Mouse (Mus musculus): Measurements from ENCODE around the gene Heatr9.
"Not testable (repeated sequence)": the region's sequence is repeated elsewhere in the genome, so short reads cannot be mapped to it uniquely, and the experiment has no call there.

Gene Heatr9

DNA sequence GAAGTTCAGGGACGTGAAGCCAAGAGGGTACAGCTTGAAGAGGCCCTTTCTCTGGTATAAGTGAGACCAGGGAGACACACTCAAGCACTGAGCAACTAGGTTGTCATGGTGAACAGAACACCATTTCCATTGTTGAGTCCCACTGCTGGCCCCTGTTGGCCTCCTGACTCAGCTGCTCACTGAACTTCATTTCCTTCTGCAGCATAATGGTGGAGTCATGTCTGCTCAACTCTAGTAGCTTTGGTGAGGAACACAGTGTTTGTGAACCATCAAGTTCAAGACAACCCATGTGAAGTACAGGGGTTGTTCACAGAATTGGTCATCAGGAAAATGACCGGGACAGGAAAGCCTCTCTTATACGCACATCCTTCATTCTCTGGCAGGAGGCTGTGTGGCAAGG, at the start of gene Heatr9:
Gene Heatr9 (minus strand): TSS at position 101 of the 400 bp plus-strand sequence.
- DNase-seq, result no peak

DNA sequence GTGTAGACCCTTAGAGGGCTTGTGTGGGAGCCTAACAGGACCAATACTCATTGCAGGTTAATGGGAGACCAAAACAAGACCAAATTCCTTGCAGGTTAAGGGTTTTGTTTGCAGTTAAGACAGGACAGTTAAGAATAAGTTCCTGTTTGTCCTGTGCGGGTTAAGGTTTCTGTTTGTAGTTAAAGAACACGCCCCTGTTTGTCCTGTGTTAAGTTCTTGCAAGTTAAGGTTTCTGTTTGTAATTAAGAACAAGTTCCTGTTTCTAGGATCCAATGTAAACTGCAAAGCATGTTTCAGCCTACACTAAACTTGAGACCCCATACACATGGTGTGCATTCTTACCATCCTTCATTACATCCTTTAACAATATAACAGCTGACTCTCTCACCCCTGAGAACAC, 48.2 kb upstream of the Heatr9 start:
- DNase-seq, result no peak

DNA sequence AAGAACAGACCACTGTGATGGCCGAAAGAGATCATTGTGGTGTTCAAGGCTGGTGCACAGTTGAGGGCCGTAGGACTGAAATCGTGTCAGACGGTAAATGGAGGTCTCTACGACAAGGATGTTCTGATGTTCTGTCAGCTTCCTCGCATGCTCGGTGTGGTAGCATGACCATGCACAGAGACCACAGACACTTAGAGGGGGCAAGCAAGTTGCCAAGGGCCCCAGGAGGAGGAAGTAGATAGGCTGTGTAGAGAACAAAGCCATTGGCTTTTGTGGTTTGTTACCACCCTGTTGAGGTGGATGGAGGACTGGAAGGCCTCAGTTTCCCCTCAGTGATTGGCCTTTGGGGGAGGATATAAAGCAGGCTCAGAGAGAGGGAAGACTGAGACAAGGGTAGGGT, 47.3 kb upstream of the Heatr9 start:
- DNase-seq, result no peak

DNA sequence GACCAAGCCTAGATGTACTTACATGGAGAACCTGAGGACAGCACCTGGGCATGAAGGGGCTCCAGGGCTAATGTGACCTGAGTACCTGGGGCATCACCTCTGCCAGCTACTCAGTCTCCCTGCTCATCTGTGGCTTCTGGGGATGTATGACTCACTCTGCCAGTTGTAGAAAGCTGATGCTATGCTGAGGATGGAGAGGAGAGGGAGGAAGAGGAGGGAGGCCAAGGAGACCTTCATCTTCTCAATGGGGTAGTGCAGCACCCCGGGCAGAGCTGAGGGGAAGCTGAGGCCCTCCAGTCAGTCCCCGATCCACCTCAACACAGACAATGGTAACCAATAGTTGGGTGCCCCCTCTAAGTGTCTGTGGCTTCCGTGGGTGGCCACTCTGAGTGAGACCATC, 46.8 kb upstream of the Heatr9 start:
- DNase-seq, result no peak

DNA sequence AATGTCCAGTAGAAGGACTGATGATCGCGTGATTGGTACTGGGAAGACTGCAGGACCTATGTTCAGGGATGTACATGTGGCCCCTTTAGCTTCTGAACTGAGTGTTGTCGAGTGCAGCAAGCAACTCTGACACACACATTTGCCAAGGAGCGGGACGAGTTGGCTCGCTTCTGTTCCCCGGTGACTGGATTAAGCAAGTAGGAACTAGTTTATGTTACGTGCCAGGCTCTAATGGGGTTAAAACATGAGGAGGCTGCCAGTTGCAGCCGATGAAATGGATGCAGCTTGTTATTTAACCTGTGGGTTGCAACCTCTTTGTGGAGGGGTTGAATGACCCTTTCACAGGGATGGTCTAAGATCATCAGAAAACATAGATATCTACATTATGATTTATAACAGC, 46.1 kb upstream of the Heatr9 start:
- DNase-seq, result no peak

DNA sequence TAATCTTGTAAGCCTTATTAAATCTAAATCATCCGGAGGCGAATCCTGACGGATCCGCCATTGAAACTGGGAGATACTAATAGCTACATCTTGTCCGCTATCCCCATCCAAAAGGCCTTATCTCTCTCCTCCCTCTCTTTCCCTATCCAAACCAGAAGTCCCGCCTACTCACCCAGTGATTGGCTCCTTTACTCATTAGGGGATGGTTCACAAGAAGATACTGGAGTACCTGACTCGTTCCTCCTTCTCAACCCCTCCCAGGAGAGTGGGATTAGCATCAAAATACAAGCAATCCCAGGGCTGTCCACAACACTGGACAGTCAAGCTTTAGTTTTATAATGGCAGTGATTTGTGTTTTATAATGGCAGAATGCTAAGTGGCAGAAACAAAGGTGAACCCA, 45.3 kb upstream of the Heatr9 start:
- DNase-seq, result no peak

DNA sequence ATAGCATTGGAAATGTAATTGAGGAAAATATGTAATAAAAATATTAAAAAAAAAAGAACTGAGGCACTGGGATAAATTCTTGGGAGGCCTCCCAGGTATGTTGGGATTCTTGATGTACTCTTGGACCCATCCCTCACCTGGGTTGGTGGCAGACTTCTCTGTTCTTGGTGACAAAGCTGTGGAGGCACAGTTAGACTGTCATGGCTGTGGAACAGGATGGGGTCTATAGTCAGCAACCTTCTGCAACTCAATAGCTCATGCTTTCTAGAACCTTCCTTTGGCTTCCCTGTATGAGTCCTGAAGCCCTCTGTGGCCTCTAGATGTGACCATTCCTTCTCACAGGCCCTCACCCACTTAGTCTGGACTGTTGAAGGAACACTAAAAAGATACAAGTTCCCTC, 44.6 kb upstream of the Heatr9 start:
- no peak for DNase-seq

DNA sequence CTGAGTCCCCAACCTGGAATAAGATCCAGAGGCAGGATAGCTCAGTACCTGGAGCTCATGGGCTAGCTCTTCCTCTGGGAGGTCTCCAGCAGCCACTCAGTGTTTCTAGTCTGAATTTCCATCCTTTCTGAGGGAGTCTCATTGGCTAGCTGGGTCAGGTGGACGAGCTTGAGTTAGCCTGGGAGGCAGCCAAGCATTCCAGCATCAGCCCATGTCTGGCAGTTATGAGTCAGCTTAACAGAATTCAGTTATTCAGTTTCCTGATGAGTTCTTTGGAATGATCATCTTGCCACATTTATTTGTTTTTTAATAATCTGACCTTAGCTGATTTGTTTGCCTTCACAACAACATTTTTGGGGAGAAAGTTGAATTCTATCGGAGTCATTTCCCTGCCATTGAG, 41.8 kb upstream of the Heatr9 start:
- peak; percentile 34 for DNase-seq

DNA sequence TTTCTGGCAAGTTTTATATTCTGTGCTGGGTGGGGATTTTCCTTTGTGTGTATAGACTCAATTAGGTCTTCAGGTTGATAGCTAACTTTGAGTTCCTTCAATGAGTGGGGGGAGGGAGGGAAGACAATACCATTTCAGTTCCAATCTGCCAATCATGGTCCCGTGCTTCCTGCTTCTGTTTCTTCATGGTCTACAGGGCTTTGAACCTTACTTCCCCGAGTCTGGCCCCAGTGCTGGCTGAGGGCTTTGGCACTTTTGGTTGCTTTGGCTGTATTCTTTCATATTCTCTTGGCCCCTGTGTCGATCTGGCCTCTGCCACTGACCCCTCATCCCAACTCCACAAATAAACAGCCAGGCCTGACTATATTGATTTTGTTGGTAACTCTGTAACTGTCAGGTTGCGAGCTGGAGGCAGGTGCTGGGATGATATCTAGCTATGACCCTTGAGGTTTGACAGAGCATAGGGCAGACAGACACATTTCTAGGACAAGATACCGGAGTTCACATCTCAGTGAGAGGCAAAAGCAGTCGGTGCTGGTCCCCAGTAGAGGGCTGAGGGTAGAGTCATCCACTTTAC, 40.4 kb upstream of the Heatr9 start:
- DNase-seq, result no peak

DNA sequence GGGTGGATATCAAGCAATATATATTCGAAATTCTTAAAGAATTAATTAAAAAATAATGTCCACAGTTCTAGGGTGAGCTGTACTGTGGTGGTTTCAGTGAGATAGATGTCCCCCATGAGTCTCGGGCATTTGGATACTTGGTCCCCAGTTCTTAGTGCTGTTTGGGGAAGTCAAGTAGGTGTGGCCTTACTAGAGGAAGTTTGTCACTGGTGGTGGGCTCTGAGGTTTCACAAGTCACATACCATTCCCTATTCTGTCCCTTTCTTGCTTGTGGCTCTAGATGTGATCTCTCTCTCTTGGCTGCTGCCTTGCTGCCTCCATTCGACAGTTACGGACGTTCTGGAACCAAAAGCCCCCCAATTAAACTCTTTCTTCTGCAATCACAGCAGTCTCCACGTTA, 38.4 kb upstream of the Heatr9 start:
- no peak for DNase-seq

DNA sequence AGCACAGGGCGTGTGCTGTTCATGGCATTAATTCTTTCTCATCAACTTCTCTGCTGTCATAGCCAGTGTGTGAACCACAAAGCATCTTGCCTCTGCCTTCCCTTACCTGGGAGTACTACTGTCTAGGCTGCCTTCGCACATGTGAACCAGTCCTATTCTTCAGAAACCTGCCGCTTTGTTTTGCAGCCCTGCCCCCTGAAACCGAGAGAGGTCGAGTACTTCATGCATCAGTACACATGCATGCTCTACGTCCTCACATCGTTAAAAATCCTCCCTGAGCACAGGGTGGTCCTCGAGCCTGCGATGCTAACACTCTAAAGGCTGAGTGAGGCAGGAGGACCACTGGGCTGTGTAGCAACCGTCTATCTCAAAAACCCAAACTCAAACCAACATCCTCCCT, 35.1 kb upstream of the Heatr9 start:
- no peak for DNase-seq

DNA sequence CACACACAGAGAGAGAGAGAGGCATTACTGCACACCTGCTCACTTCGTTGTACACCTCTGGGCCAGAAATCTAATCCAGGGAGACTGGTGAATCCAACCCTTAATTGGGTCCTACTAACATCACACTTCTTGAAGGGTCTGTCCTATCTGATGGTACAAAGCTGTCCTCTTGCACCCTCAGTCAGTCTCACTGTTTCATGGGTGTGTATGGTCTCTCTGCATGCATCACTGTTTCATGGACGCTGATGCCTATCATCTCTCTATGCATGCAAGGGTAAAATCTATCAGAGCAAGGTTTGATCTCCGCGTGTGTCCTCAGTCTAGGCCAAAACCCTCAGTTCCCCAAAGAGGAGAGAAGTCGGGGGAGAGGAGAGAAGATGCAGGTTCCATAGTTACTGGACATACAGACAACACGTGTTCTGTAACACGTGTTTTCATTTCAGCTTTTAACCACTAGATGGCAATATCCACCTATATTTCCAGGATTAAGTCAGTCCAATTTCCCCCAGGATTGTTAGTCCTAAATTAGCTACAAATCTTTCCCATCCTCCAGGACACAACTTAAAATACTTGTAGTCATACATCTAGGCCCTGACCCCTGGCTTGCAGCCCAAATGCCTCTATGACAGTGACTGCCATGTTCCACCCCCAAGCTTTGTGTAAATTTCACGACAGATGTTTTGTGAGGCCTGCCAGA, 34.3 kb upstream of the Heatr9 start:
- peak; percentile 50 for DNase-seq

DNA sequence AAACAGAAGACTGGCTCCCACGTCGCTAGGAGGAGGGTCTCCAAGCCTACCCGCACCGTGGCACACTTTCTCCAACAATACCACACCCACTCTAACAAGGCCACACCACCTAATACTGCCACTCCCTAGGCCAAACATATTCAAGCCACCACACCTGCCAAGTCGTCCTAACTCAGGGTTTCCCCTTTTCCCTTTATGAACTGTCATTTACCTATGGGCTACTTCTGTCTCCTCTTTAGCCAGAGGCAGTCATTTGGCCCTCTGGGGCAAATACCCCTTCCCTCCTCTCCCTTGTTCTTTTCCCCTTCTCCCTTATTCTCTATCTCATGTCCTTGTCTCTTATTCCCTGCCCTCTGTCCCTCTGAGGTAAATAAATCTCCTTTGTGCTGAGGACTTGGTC, 29.7 kb upstream of the Heatr9 start:
- no peak for DNase-seq

DNA sequence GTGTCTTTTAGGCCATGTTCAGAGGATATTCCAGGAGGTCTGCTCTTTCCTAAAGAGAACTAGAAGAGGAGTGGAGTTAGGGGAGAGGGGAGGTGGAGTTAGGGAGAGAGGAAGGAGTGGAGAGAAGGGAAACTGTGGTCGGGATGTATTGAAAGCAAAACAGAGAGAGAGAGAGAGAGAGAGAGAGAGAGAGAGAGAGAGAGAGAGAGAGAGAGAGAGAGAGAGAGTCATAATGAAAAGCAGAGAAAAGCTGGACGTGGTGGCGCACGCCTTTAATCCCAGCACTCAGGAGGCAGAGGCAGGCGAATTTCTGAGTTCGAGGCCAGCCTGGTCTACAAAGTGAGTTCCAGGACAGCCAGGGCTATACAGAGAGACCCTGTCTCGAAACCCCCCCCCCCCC, 29.1 kb upstream of the Heatr9 start:
- DNase-seq, result not testable (repeated sequence)

DNA sequence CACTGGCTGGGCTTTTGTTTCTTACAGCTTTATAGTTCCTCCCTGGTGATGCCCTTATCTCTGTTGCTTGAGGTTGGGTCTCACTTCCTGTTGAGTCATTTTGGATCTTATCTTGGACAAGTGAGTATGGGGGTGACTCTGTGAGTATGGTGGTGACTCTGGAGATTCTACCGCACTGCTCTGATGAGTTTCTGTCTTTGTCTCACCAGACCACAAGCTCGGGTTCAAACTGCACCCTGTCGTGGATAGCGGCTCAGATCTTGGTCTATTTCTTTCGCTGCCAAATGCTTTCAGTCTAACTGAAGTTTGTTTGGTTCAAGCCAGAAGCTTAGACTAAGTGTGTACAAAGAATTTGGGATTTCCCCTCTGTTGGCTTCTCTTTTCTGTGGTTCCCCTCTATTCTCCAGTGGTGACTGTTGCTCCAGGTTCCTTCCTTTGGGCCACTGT, 28.2 kb upstream of the Heatr9 start:
- no peak for DNase-seq

DNA sequence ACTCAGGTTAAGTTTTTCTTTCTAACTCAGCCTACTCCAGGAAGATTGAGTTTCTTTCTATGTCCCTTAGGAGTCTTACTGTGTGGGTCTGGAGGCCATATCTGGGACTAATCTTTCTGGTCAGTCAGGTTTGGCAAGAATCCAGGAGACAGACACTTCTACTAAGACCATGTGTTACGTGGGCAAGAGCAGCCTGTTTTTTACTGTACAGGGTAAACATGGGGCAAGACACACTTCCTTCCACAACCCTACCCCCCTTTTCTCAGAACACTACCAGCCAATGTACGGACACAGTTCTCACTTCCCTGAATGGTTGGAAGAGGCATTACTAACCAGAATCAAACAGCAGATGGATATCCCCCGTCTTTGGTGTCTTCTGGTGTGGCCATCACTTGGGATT, 22.2 kb upstream of the Heatr9 start:
- DNase-seq, result no peak

DNA sequence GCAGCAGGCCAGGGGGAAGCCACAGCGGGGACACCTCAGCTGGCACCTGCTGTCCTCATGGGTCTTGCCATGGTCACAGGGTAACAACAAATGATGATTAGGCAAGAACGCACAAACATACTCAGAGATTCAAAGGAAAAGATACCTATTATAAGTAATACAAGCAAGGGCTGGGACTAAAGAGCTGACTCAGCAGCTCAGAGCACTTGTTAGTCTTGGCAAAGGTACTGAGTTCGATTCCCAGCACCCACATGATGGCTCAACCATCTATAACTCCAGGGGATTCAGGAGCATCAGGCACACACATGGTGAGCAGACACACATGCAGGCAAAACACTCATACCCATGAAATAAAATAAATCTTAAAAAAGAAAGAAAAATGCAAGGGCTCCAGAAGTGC, 19.4 kb upstream of the Heatr9 start:
- no peak for DNase-seq

DNA sequence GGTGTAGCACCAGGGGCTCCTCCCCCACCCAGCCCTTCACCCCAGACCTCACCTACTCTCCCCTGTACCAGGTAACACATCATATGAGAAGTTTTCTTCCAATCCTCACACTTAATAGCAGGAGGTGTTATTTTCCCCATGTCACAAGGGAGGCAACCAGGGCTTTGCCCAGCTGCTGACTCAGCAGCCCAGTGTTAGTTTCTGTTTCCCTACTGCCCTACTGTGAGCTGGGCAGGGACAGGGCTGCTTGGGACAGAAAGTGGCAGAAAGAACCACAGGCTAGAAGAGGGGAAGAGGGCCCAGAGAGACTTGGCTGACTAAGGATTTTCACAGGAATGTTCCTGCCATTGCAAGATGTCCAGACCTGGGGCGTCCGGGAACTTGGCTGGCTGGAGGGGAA, 19.0 kb upstream of the Heatr9 start:
- DNase-seq, result no peak

DNA sequence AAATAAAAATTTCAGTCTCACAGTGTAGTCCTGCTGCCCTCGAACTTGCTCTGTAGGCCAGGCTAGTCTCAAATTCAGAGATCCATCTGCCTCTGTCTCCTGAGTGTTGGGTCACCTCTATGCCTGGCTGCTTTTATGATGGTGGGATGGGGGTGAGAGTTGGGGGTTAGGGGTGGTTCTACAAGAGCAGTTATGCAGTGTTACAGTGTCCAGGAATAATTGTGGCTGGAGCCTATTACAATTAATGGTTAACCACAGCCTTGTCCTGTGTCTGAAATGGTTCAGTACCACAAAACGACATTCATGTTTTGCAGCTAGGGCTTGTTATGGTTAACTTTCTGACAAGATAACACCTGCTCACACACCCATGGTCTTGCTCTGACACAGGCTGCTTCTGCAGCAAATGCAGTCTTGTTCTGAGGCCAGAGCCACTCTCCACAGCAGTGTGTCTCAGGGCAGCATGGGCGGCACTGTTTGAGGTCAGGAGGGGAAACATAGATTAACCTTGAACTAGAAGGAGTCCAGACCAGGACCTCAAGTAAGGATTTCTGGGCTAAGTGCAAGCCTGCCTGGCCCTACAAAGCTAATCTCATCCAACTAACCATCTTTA, 16.8 kb upstream of the Heatr9 start:
- DNase-seq, result peak; percentile 48

DNA sequence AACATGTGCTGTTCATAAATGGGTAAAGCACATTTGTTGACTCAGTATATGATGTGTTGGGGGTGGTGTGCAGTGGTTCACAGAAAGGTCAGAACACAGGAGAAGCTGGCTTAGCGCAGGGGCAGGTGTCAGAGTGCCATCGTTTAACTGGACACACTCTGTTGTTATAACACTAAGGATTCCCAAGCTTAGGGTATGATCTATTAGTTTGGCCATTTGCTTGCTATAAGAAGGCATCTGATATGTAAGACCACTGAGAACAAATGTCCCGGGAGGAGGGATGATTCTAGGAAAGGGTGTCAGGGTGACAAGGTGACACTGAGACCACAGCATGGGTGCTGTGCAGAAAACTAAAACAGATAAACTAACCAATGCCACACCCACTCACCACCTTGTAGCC, 14.9 kb upstream of the Heatr9 start:
- no peak for DNase-seq

DNA sequence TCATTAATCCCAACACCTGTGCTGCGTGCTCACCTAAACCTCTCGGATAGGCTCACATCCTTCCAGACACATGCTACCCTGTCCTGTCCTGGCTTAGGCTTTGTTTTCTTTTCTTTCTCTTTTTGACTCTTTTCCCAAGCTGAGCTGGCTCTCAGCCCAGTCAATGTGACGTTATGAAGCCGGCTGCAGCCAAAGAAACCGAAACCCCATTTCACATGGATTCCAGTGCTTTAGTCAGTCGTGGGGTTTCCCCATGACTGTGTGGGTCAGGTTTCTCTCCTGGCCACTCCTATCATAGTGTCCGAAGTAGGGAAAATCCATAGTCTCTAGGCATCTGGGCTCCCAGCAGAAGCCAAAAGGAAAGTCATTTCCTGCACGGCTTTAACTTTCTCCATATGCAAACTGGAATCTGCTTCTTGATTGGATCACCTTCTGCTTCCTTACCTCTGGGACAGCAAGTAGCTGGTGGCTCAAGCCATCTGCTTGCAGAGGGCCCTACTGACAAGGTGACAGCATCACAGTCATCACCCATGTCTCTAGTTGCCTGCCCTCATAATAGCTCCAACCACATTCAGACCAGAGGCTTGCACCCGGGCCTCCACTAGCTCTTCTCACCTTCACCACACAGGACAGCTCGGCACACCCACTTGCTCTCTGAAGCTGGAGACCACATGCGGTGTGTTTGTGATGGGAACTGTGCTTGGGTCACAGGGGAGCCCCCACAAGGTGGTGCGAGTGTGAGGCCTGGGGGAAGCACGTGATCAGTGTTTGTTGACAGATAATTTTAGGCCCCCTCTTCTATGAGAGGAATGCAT, 12.8 kb upstream of the Heatr9 start:
- DNase-seq, result peak; percentile 90

DNA sequence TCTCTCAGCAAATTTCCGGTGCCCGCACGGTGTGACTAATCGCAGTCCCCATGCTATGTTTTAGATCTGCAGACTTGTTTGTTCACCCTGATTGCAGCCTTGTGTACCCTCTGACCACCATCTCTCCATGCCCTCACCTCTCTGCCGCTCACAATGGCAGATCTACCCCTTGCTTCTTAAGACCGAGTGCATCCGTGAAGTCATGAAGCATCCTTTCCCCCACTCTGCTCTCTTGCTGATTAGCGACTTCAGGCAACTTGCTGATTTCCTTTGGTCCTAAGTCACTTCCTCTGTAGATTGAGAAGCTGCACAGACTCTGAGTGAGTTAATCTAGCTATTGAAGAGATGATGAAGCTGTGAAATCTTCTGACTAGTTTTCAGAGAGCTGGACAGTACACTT, 12.2 kb upstream of the Heatr9 start:
- no peak for DNase-seq

DNA sequence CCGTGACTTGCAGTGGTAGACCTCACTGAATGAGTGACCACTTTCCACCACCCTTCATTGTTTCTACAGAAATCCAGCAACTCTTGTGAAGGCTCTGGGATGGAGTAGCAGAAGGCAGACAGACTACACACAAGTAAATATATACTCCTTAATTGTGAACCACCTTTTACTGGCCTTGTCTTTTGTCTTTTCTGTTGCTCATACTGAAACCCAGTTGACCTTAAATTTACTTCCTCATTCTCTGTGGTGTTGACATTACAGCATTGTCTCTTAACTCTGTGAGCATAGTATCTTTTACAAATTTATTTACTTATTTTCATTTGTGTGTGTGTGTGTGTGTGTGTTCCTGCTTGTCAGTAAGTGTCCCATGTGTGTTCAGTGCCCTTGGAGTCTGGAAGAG, 11.2 kb upstream of the Heatr9 start:
- no peak for DNase-seq

DNA sequence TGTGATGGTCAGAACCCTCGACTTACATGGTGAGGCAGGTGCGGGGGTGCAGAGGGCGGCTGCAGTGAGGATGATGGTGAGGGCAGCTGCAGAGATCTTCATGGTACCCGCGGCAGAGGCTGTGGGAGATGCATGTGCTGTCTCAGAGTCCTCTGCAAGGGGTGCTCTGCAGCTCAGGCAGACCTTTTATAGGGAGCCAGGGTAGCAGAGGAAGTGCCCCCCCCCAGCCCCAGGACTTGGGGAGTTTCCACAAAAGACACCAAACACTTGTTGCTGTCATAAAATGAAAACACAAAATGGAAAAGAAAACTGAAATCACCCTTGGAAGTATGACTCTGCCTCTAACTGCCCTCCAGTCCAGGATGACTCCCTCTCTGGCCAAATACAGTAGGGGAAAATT, 8.4 kb upstream of the Heatr9 start, which contains the start of gene Ccl5:
Gene Ccl5 (minus strand): TSS at position 159 of the 400 bp plus-strand sequence.
- DNase-seq, result no peak
